Mouse (Mus musculus) brain, embryonic 14.5 days (tissue): ENCODE results near the gene Osbpl8.

Experiments
- CTCF ChIP-seq: fragments of 200-500 bp; IDR thresholded peaks from 2 replicates; pipeline ENCODE4 v1.5.1; 2012; ENCODE audit warnings: inconsistent platforms, mild to moderate bottlenecking, moderate library complexity, borderline replicate concordance; ENCODE audit not compliant: insufficient read depth, insufficient read length; ENCODE audit errors: extremely low read depth
- POLR2A ChIP-seq: fragments of 200-500 bp; IDR thresholded peaks from 2 replicates; pipeline ENCODE4 v1.6.1; 2012; ENCODE audit warnings: mild to moderate bottlenecking, inconsistent platforms, borderline replicate concordance; ENCODE audit not compliant: poor library complexity, insufficient read depth, insufficient read length, severe bottlenecking; ENCODE audit errors: extremely low read depth

DNA sequence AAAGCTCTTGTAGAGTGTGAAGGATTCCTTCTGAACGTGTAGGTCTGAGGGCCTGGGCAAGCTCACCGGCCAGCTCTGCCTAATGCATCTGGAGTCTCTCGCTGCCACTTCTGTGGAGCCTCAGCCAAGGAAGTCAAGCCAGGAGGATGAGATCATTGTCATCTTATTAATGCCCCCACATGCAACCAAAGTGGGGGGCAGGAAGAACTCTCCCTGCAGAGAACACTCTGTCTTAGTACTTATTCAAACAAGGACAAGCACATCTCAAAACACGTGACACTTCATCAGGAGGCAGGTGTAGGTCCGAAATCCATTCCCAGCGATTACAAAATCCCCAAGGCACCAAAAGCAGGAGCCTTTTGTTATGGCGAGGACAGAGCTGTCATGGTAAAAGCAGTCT is 177.2 kb downstream of the Osbpl8 start:
- TF ChIP-seq POLR2A: no peak
- no peak for TF ChIP-seq CTCF
